Mouse (Mus musculus) right cerebral cortex, postnatal 14 days (tissue): ENCODE results near the gene Gng10.

ENCODE experiments used
- DNase-seq: peaks from one replicate; pipeline ENCODE4 v3.0.0; 2022

Gng10 gene

DNA sequence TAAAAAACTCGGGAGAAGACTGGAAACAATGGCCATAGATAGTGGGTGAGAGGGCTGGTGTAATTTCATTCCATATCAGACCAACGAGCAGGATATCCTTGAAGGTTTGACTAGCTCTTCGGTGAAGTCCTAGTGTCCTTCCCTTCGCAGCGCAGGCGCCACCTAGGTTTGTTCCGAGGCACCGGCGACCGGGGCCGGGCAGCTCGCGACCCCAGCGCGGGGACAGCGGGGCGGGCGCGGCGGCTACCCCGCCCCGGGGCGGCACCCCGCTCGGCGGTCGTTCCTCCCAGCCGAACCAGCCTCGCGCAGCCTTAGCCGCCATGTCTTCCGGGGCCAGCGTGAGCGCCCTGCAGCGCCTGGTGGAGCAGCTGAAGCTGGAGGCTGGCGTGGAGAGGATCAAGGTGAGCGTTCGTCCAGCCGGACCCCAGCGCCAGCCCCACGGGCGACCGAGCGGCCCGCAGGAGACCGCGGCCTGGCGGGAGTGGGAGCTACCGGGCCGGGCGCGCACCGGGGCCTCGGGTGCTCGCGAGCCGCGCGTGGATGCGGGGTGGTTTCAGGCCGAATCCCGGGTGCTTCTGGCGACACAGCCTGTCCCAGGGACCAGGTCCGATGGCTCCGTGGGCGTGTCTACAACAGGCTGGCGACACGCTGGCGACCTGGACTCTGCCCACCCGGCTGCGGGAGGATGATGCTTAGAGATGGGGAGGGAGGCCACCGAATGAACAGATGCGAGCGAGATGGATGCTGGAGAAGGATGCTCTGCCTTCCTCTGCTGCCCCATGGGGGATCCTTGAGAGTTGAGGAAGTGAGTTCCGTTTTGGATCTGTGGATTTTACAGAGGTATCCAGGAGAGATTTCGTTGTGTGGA is at the start of gene Gng10:
Gene Gng10 (plus strand): TSS at position 171 of the 868 bp plus-strand sequence.
- DNase-seq, result peak; percentile 68

DNA sequence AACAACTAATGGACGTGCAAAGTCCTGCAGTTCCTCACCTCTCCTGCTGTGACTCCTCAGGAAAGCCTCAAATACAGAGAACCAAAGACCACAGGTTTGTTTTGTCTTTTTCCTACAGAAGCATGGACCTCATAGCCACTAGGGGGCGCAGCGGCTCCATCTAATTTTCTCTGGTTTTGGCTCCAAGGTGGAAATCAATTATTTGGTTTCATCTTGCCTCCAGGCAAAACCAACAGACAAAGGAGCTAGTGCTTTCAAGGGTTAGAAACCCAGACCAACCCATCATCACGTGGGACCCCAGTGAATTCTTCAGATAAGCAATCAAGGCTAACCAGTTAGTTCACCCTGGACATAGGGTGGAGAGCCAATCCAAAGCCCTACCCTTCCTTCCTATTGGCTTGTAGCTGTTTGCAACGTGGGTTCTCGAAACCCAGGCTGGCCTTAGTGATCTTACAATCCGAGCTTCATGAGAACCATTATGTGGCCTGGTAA is 49.7 kb upstream of the Gng10 start:
- DNase-seq, result peak; percentile 80

DNA sequence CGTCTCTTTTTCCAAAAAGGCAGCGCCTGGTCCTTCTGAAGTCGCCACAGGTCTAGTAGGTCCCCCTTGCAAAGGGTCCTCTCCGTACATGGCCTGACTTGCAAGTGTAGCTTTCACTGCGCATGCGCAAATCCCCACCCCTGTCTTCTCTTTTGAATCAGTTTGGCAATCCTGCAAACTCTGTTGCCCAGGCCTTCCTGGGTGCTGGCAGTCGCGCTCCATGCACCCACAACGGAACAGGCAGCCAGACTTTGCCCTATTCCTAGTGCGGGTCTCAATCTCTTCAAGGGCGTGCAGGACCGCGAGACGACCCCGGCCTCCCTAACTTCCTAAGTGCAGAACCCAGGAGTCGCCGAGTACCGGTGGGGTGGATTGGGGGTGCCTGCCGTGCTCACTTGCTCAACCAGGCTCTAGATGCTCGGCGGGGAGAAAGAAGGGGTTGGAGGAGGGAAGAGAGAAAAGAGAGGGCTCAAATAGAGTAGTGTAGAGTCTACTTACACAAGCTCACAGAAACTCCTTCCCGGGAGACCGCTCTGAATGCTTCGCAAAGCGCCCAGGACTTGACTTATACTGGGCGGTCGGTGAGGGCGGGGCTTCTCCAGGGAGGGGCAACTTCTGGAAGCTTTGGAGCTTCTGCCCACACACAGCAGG is 48.2 kb upstream of the Gng10 start, which contains the start of gene Ptgr1:
Gene Ptgr1 (minus strand): TSS at position 580 of the 651 bp plus-strand sequence.
- peak; percentile 87 for DNase-seq

DNA sequence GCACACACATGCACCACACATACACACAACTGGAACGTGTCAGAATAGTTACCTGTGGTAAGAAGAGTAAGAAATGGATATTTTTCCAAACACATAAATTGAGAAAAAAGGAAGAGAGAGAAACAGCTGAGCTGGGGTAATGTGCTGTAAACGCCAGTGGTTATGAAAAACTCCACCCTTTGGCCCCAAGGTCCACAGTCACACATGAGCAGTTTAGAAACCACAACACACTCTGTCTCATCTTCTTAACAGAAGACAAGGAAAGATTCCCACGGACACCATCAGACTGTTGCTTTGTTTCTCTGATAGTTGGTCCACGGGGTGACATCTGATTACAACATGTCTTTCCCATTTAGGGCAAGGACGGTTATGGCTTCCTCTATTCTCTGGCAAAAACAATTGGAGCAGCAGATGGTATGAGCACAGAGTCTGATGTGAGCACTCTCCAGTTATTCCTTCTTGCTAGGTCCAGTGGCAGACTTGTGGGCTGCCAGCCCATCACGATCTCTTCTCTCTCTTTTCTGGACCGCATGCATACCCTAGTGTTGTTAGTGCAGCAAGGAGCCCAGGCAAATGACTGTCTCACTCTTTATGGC is 45.5 kb upstream of the Gng10 start:
- DNase-seq, result no peak

- DNase-seq, result no peak
Observed at GRCm38 (mm10) chr4:58990609-58991434, 44.1 kb upstream of the Gng10 start.

- no peak for DNase-seq
Observed at GRCm38 (mm10) chr4:58992195-58992594, 42.7 kb upstream of the Gng10 start.

DNA sequence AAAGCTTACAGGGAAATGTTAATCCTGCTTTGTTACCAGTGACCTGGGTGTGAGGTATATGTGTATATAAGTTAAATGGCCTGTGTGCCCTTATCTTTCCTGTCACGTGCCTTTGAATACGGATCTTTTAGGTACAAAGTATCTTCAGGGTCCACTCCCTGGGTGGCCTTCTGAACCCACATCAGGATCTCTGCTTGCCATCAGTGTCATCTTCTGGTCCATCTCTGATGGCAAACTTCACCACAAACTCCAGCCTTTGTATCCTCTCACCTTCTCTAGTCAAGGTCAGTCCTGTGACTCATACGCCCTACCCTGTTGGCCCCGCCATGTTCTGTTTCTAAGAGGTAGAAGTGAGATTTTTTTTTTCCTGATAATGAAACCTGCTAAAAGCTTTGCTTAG is 40.1 kb upstream of the Gng10 start, which contains the start of gene Dnajc25:
Gene Dnajc25 (plus strand): TSS at position 301 of the 400 bp plus-strand sequence.
- DNase-seq, result no peak

- DNase-seq, result no peak
Observed at GRCm38 (mm10) chr4:58995251-58995693, 39.6 kb upstream of the Gng10 start.

- no peak for DNase-seq
Observed at GRCm38 (mm10) chr4:58997081-58997480, 37.8 kb upstream of the Gng10 start.

- DNase-seq, result no peak
Observed at GRCm38 (mm10) chr4:58998688-58999087, 36.2 kb upstream of the Gng10 start.

DNA sequence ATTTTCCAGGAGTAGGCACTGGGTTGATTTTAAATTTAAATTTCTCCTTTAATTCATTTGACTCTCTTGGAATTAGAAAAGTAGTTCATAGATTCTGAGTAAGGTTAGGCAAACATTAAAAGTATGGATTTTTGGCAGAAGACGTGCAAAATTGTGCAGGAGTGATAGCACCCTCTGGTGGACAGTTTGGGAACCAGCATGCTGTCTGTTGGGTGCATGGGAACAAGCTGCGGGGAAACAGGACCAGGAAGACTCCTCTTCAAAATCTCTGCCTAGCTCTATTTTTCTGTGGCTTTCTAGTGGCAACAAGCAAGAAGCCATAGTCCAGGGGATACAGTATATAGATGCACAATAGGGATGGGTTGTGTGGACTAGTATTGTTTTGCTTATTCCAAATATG is 35.2 kb upstream of the Gng10 start:
- peak; percentile 79 for DNase-seq

DNA sequence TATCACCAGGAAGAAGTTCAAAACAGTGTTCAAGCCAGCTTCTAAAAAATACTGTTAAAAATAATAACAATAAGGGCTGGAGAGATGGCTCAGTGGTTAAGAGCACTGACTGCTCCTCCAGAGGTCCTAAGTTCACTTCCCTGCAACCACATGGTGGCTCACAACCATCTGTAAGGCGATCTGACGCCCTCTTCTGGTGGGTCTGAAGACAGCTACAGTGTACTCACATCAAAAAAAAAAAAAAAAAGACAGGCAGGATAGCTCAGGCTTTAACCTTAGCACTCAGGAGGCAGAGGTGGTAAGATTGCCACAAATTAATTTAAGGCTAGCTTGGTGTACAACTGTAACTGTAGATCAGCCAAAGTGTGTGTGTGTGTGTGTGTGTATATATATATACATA is 34.3 kb upstream of the Gng10 start:
- peak; percentile 14 for DNase-seq

DNA sequence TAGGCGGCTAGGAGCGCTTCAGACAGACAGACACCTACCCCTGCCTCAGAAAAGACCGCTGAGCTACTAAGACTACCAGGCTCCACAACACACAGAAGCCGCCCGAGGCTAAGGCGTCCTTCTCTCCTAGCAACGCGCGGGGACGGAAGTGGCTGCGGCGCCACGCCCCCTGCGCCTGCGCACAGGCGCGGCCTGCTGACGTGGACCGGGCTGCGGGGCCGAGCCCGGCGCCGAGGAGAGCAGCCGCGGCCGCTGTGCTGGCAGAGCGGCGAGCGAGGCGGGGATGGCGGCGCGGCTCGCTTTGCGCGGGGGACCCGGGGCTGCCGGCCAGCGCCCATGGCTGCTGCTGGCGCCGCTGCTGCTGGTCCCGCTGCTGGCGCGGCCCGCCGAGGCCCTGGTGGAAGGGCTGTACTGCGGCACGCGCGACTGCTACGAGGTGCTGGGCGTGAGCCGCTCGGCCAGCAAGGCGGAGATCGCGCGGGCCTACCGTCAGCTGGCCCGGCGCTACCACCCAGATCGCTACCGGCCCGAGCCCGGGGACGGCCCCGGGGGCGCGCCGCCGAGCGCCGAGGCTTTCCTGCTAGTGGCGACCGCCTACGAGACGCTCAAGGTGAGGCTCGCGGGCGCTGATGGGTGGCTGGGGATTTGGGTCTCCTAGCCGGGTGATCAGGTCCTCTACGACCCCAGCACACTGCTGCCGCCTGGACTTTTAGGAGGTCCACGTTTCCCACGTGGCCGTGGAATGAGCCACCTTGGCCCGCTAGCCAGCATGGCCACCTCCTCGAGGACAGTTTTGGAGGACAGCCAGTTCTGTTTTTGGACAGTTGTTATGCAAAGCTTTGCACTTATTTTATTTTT is 31.7 kb upstream of the Gng10 start, which contains the start of gene Gm20503:
Gene Gm20503 (plus strand): TSS at position 263 of the 858 bp plus-strand sequence.
- DNase-seq, result peak; percentile 89

- no peak for DNase-seq
Observed at GRCm38 (mm10) chr4:59003806-59004200, 31.1 kb upstream of the Gng10 start.

GRCm38 (mm10) chr4:59006211-59006610 is 28.7 kb upstream of the Gng10 start:
- no peak for DNase-seq

- DNase-seq, result no peak
Observed at GRCm38 (mm10) chr4:59007016-59007415, 27.9 kb upstream of the Gng10 start.

DNA sequence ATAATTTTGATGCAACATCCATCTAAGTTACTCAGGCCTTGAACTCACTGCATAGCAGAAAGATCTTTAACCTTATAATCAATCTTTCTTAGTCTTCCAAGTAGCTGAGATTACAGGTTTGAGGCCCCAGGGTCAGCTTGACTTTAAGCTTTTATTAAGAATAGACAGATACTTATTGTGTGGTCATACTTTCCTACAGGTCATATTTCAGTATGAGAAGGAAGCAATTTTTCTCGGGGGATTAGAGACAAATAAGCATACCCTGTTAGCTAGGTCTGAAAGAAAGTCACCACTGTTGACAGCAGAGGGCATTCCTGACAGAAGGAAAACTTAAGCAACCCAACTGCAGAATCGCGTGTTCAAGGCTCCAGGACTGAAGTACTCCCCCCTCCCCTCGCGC is 26.9 kb upstream of the Gng10 start:
- DNase-seq, result no peak

- DNase-seq, result no peak
Observed at GRCm38 (mm10) chr4:59009186-59009585, 25.7 kb upstream of the Gng10 start.

DNA sequence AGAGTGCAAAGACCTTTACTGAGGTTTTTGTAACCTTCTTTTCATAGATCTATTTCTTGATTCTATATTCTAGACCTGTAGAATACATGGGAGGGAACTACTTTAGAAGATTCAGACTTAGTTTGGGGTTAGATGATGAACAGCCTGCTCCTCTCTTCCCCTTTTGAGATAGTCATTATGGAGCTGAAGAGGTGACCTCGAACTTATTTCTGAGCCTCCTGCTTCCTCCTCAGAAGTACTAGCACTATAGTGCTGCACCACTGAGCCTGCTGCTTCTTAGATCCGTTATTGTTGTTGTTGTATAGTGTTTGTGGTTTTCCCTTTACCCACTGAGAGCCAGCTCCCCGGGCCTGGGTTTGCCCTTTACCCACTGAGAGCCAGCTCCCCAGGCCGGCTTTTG is 25.2 kb upstream of the Gng10 start:
- DNase-seq, result no peak

DNA sequence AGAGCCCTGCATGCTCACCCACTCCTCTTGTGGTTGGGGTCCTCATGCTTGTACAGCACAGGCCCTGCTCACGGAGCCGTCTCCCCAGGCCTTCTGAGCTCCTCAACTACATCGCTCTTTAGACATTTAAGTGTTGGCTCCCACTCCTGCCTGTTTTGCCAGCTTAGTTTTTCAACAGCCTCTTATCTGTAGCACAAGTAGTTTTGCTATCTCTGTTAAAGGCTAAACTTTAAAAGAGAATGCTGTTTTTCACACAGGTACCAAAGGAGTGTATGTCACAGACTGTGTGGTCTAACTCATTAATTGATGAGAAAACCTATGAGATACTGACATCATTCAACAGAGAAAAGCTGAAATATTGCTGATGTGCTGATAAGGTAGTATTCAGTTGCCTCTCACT is 23.4 kb upstream of the Gng10 start:
- DNase-seq, result no peak

- no peak for DNase-seq
Observed at GRCm38 (mm10) chr4:59015181-59015580, 19.7 kb upstream of the Gng10 start.
